Mouse (Mus musculus): ENCODE data around the gene Xpo1. TPM values are rescaled to one million over a fixed set of nuclear protein-coding genes. Genes with fewer than 3 reads are reported as not detected.
"Not testable (repeated sequence)": the region's sequence is repeated elsewhere in the genome, so short reads cannot be mapped to it uniquely, and the experiment has no call there.

The Xpo1 gene
- polyA plus RNA-seq, 2 experiments: 25.7 to 50.3 TPM

GRCm38 (mm10) chr11:23297379-23297778, 41.5 kb downstream of the Xpo1 start:
- DNase-seq (ENCODE audit: low read depth in 3 of 3, low spot score in 3 of 3): no peak
- no peak overlapping the region for H3K9ac ChIP-seq (replicated peaks)
- ATAC-seq (ENCODE audit: insufficient read depth): no peak
- H3K4me3 ChIP-seq (ENCODE audit: insufficient read depth in 1 of 2, low read depth in 2 of 2, low read length in 2 of 2): no peak overlapping the region
- peaks cover 59% of the 10 kb centered on the region for H3K36me3 ChIP-seq (replicated peaks; ENCODE audit: control insufficient read depth, insufficient read depth, low read depth)
- H3K4me1 ChIP-seq (replicated peaks; ENCODE audit: control insufficient read depth in 2 of 2, insufficient read depth in 2 of 2, low read length in 1 of 2): 0 out of 4 replicates have a peak, but pooled peaks cover 0 to 2% of the 10 kb centered on the region in 2 experiments
- H3K27me3 ChIP-seq (ENCODE audit: control insufficient read depth, insufficient read depth, low read length): no peaks in the 10 kb centered on the region
- H3K27ac ChIP-seq: no peak overlapping the region
- no peak for TF ChIP-seq CTCF (IDR thresholded peaks at IDR 0.05; ENCODE audit: low read depth)
- TF ChIP-seq EP300 (IDR thresholded peaks at IDR 0.05; ENCODE audit: low read depth): no peak
- no peaks in the 10 kb centered on the region for H3K9me3 ChIP-seq (ENCODE audit: control insufficient read depth, low read length)
- no peak overlapping the region for H3K4me2 ChIP-seq (ENCODE audit: low read depth)
- 82% methylated on average over 2 of the region's 2 CpGs for WGBS (ENCODE audit: insufficient replicate concordance)

DNA sequence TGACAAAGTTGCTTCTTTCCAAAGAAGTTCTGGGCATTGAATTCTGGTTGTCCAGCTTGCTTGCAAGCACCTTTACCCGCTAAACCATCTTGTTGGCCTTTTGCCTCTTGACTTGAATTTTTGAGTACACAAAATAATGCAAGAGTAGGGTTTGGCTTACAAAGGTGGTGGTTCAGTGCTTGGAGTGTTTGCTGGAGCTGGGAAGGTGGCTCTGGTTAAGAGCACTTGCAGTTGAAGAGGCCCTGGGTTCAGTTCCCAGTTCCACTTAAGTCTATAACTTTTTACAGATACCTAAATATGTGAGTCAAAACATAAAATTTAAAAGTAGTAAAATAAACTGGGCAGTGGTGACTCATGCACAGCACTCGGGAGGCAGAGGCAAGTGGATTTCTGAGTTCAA, 42.5 kb downstream of the Xpo1 start:
- ATAC-seq (ENCODE audit: insufficient read depth): no peak
- Histone ChIP-seq H3K4me1 (replicated peaks; ENCODE audit: control insufficient read depth in 2 of 2, insufficient read depth in 2 of 2, low read length in 1 of 2) (0 out of 4 replicates have a peak, but pooled peaks cover 0 to 2% of the 10 kb centered on the region in 2 experiments), H3K4me3 (ENCODE audit: insufficient read depth in 1 of 2, low read depth in 2 of 2, low read length in 2 of 2) (no peak overlapping the region), H3K4me2 (ENCODE audit: low read depth) (no peak overlapping the region), H3K9me3 (ENCODE audit: control insufficient read depth, low read length) (no peaks in the 10 kb centered on the region), H3K27ac (no peak overlapping the region), H3K9ac (replicated peaks) (no peak overlapping the region), H3K36me3 (replicated peaks; ENCODE audit: control insufficient read depth, insufficient read depth, low read depth) (peaks cover 50% of the 10 kb centered on the region), H3K27me3 (ENCODE audit: control insufficient read depth, insufficient read depth, low read length) (no peaks in the 10 kb centered on the region)
- DNase-seq (ENCODE audit: low read depth in 3 of 3, low spot score in 3 of 3): no peak
- 86% methylated on average over 2 of the region's 2 CpGs for WGBS (ENCODE audit: insufficient replicate concordance)
- no peak for TF ChIP-seq EP300 (IDR thresholded peaks at IDR 0.05; ENCODE audit: low read depth)
- no peak for TF ChIP-seq CTCF (IDR thresholded peaks at IDR 0.05; ENCODE audit: low read depth)

DNA sequence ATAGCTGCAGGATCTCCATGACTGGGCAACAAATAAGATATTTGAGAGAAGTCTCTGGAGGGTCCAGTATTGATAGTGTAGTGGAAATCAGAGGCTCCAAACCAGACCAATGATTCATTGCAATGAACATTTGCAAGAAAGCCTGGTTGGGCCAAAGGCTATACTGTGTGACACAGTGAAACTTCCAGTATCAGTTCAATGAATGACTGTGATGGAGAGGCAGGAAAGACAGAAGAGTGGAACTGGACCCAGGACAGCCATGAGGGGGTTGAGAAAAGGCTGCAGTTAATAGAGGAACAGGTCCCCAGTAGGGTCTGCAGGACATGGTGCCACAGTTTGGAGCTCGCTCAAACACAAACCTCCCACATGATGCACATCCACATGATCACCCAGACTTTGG, 44.1 kb downstream of the Xpo1 start:
- H3K4me1 ChIP-seq (replicated peaks; ENCODE audit: control insufficient read depth in 2 of 2, insufficient read depth in 2 of 2, low read length in 1 of 2): peaks cover 3 to 4% of the 10 kb centered on the region in 2 experiments; a peak in 3 of 4 replicates
- no peak for TF ChIP-seq EP300 (IDR thresholded peaks at IDR 0.05; ENCODE audit: low read depth)
- no peak for TF ChIP-seq CTCF (IDR thresholded peaks at IDR 0.05; ENCODE audit: low read depth)
- WGBS (ENCODE audit: insufficient replicate concordance): 92% methylated on average over 1 of the region's 1 CpGs
- no peak overlapping the region for H3K4me3 ChIP-seq (ENCODE audit: insufficient read depth in 1 of 2, low read depth in 2 of 2, low read length in 2 of 2)
- DNase-seq (ENCODE audit: low read depth in 3 of 3, low spot score in 3 of 3) (no peak), ATAC-seq (ENCODE audit: insufficient read depth) (no peak; the same call in 1 of the 2 replicates)
- H3K9me3 ChIP-seq (ENCODE audit: control insufficient read depth, low read length): no peaks in the 10 kb centered on the region
- no peak overlapping the region for H3K9ac ChIP-seq (replicated peaks)
- no peak overlapping the region for H3K4me2 ChIP-seq (ENCODE audit: low read depth)
- peaks cover 34% of the 10 kb centered on the region for H3K36me3 ChIP-seq (replicated peaks; ENCODE audit: control insufficient read depth, insufficient read depth, low read depth)
- H3K27me3 ChIP-seq (ENCODE audit: control insufficient read depth, insufficient read depth, low read length): no peaks in the 10 kb centered on the region
- no peak overlapping the region for H3K27ac ChIP-seq

DNA sequence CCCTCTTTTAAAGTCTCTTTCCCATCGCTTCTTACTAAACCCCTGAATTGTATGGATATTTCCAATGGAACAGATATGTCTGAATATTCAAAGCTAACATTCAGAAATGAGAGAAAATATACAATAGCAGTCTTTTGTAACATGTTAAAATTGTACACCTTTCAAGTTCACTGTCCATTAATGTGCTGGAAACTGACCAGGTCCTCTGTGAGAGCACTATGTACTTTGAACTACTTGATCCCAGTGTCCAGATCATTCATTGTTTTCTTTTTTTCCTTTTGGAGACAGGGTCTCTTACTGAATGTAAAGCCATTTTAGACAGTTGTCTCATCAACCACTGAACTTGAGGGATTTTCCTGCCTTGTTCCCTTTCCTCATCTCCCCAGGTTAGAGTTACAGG, 47.3 kb downstream of the Xpo1 start:
- TF ChIP-seq CTCF (IDR thresholded peaks at IDR 0.05; ENCODE audit: low read depth): no peak
- TF ChIP-seq EP300 (IDR thresholded peaks at IDR 0.05; ENCODE audit: low read depth): no peak
- peaks cover 5% of the 10 kb centered on the region for H3K36me3 ChIP-seq (replicated peaks; ENCODE audit: control insufficient read depth, insufficient read depth, low read depth)
- no peaks in the 10 kb centered on the region for H3K9me3 ChIP-seq (ENCODE audit: control insufficient read depth, low read length)
- H3K9ac ChIP-seq (replicated peaks): no peak overlapping the region
- H3K27ac ChIP-seq: no peak overlapping the region
- H3K4me2 ChIP-seq (ENCODE audit: low read depth): no peak overlapping the region
- H3K4me3 ChIP-seq (ENCODE audit: insufficient read depth in 1 of 2, low read depth in 2 of 2, low read length in 2 of 2): no peak overlapping the region
- 73% methylated on average over 1 of the region's 1 CpGs for WGBS (ENCODE audit: insufficient replicate concordance)
- peaks cover 4 to 11% of the 10 kb centered on the region in 2 experiments for H3K4me1 ChIP-seq (replicated peaks; ENCODE audit: control insufficient read depth in 2 of 2, insufficient read depth in 2 of 2, low read length in 1 of 2)
- H3K27me3 ChIP-seq (ENCODE audit: control insufficient read depth, insufficient read depth, low read length): no peaks in the 10 kb centered on the region
- ATAC-seq (ENCODE audit: insufficient read depth) (no peak), DNase-seq (ENCODE audit: low read depth in 3 of 3, low spot score in 3 of 3) (no peak)

DNA sequence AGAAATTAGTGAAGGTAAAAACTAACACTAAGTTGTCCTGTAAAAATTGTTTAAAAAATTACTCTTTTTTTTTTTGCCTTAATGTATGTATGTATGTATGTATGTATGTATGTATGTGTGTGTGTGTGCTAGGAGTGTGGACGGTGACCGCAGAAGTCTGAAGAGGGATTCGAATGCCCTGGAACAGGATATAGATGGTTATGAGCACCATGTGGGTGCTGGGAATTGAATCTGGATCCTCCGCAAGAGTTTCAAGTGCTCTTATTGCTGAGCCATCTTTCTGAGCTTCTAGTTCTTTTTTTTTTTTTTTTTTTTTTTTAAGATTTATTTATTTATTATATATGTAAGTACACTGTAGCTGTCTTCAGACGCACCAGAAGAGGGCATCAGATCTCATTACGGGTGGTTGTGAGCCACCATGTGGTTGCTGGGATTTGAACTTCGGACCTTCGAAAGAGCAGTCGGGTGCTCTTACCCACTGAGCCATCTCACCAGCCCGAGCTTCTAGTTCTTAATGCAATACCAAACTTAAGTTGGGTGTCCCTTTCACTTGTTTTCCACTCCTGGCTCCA, 49.3 kb downstream of the Xpo1 start:
- DNase-seq (ENCODE audit: low read depth in 3 of 3, low spot score in 3 of 3): peak in 1 of 3 experiments; percentile 11
- Histone ChIP-seq H3K4me3 (ENCODE audit: insufficient read depth in 1 of 2, low read depth in 2 of 2, low read length in 2 of 2) (peak overlapping the region; percentile 92 to 95), H3K4me1 (replicated peaks; ENCODE audit: control insufficient read depth in 2 of 2, insufficient read depth in 2 of 2, low read length in 1 of 2) (peaks cover 4 to 17% of the 10 kb centered on the region in 2 experiments), H3K27ac (peak overlapping the region; percentile 92), H3K4me2 (ENCODE audit: low read depth) (peak overlapping the region; percentile 70), H3K9ac (replicated peaks) (peak overlapping the region; percentile 87)
- WGBS (ENCODE audit: insufficient replicate concordance): 33% methylated on average over 10 of the region's 10 CpGs
- TF ChIP-seq CTCF (IDR thresholded peaks at IDR 0.05; ENCODE audit: low read depth): peak; percentile 29
- ATAC-seq (ENCODE audit: insufficient read depth); H3K9me3 ChIP-seq (ENCODE audit: control insufficient read depth, low read length); H3K36me3 ChIP-seq (replicated peaks; ENCODE audit: control insufficient read depth, insufficient read depth, low read depth); H3K27me3 ChIP-seq (ENCODE audit: control insufficient read depth, insufficient read depth, low read length): not testable (repeated sequence)

All from liver, embryonic 14.5 days (tissue).